ENCODE assay signal across 9 mouse cellular contexts in the genomic region with DNA sequence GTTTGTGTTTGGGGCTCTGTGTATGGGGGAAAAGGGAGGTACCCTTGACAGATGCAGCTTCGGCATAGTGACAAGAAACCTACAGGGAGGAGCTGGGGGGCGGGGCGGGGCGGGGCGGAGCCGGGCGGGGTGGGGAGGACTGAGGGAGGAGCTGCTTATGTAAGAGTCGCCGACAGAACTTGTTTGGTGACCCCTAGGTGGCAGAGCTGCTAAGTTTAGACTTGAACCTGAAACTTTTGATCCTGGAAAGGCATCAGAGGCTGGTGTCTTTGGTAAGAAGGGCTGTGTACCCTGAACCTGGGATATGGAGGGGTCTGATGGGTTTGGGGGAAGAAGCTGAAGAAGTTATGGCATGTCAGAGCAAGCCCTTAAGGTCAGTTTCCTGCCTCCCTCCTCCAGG. TPM values are rescaled to one million over a fixed set of nuclear protein-coding genes. Genes with fewer than 3 reads are reported as not detected.
DNase-seq lines count a peak whose midpoint lies in the region; ATAC-seq and TF ChIP-seq lines count a peak whose summit lies in the region.
"Had no signal": no experiment of that assay in that cellular context is flagged by ENCODE, and none has a peak within 500 bp of the region (broad histone marks: within the 10 kb centered on the region; RNA-seq: fewer than 3 reads in every experiment).

No protein-coding gene starts in this region.

- TF ChIP-seq EP300 in liver, postnatal 0 days (IDR thresholded peaks at IDR 0.05; ENCODE audit: low read depth), result no peak

- ATAC-seq in hindbrain, postnatal 0 days, result no peak
- ATAC-seq in hindbrain, embryonic 13.5 days (ENCODE audit: low FRiP score), result no peak
- peak; percentile 68 for ATAC-seq in intestine, embryonic 15.5 days
- peak; percentile 69 for ATAC-seq in liver, postnatal 0 days
- ATAC-seq in cerebellum, adult (ENCODE audit: insufficient number of reproducible peaks, low FRiP score, low TSS enrichment), result no peak

- no peak for DNase-seq in hindbrain, postnatal 0 days (ENCODE audit: low spot score)
- DNase-seq in c-Kit-positive CD71-positive TER-119-positive erythroid progenitor cells, embryonic 14.5 days (ENCODE audit: low spot score), result peak; percentile 71
- peak; percentile 83 for DNase-seq in liver, postnatal 0 days
- DNase-seq in thymus, postnatal 0 days (ENCODE audit: low spot score), result peak; percentile 85
- no peak for DNase-seq in cerebellum, postnatal 36 days

- no peaks in the 10 kb centered on the region for H3K36me3 ChIP-seq in hindbrain, postnatal 0 days (ENCODE audit: insufficient read depth, low read length)
- no peaks in the 10 kb centered on the region for H3K36me3 ChIP-seq in hindbrain, embryonic 13.5 days
- no peaks in the 10 kb centered on the region for H3K36me3 ChIP-seq in intestine, embryonic 15.5 days
- H3K36me3 ChIP-seq in liver, postnatal 0 days (replicated peaks; ENCODE audit: insufficient read depth, low read length), result no peaks in the 10 kb centered on the region
- H3K36me3 ChIP-seq: midbrain, embryonic 12.5 days had no signal

- H3K27me3 ChIP-seq in hindbrain, postnatal 0 days (ENCODE audit: insufficient read depth, low read length), result no peaks in the 10 kb centered on the region
- no peaks in the 10 kb centered on the region for H3K27me3 ChIP-seq in hindbrain, embryonic 13.5 days
- no peaks in the 10 kb centered on the region for H3K27me3 ChIP-seq in intestine, embryonic 15.5 days (replicated peaks)
- H3K27me3 ChIP-seq in liver, postnatal 0 days (ENCODE audit: insufficient read depth, low read length), result no peaks in the 10 kb centered on the region
- H3K27me3 ChIP-seq: midbrain, embryonic 12.5 days had no signal

- H3K9ac ChIP-seq in hindbrain, postnatal 0 days (replicated peaks; ENCODE audit: low read length), result no peak overlapping the region
- no peak overlapping the region for H3K9ac ChIP-seq in hindbrain, embryonic 13.5 days
- H3K9ac ChIP-seq in intestine, embryonic 15.5 days, result no peak overlapping the region
- H3K9ac ChIP-seq in liver, postnatal 0 days (replicated peaks), result no peak overlapping the region; the same call in 1 of the 2 replicates
- H3K9ac ChIP-seq: midbrain, embryonic 12.5 days had no signal

- H3K9me3 ChIP-seq in hindbrain, postnatal 0 days (ENCODE audit: low read length), result no peaks in the 10 kb centered on the region
- 0 out of 2 replicates have a peak, but pooled peaks cover 5% of the 10 kb centered on the region for H3K9me3 ChIP-seq in hindbrain, embryonic 13.5 days
- H3K9me3 ChIP-seq in intestine, embryonic 15.5 days, result no peaks in the 10 kb centered on the region
- no peaks in the 10 kb centered on the region for H3K9me3 ChIP-seq in liver, postnatal 0 days (ENCODE audit: low read length)
- H3K9me3 ChIP-seq: midbrain, embryonic 12.5 days had no signal

- no peak overlapping the region for H3K4me3 ChIP-seq in hindbrain, postnatal 0 days (ENCODE audit: low read length)
- H3K4me3 ChIP-seq in hindbrain, embryonic 13.5 days, result no peak overlapping the region
- H3K4me3 ChIP-seq in intestine, embryonic 15.5 days (replicated peaks), result no peak overlapping the region
- H3K4me3 ChIP-seq in liver, postnatal 0 days (ENCODE audit: low read depth, low read length), result no peak overlapping the region
- H3K4me3 ChIP-seq: midbrain, embryonic 12.5 days had no signal

- no peak overlapping the region for H3K27ac ChIP-seq in hindbrain, postnatal 0 days
- H3K27ac ChIP-seq in hindbrain, embryonic 13.5 days, result no peak overlapping the region
- no peak overlapping the region for H3K27ac ChIP-seq in intestine, embryonic 15.5 days
- H3K27ac ChIP-seq in liver, postnatal 0 days (ENCODE audit: low read depth), result 0 out of 2 replicates have a peak overlapping the region, but pooled peaks have one; percentile 19
- H3K27ac ChIP-seq: midbrain, embryonic 12.5 days had no signal

- H3K4me2 ChIP-seq in hindbrain, postnatal 0 days (ENCODE audit: low read depth, low read length), result no peak overlapping the region
- H3K4me2 ChIP-seq in hindbrain, embryonic 13.5 days, result no peak overlapping the region
- no peak overlapping the region for H3K4me2 ChIP-seq in intestine, embryonic 15.5 days (replicated peaks)
- H3K4me2 ChIP-seq in liver, postnatal 0 days (ENCODE audit: low read depth, low read length), result peak overlapping the region; percentile 23
- H3K4me2 ChIP-seq: midbrain, embryonic 12.5 days had no signal

- TF ChIP-seq CTCF in hindbrain, postnatal 0 days (IDR thresholded peaks at IDR 0.05; ENCODE audit: low read depth), result peak; percentile 26; the same call in 1 of the 2 replicates
- peak; percentile 63 for TF ChIP-seq CTCF in liver, postnatal 0 days (IDR thresholded peaks at IDR 0.05; ENCODE audit: low read depth)

- WGBS in hindbrain, postnatal 0 days, result 3% methylated on average over 9 of the region's 9 CpGs
- WGBS in hindbrain, embryonic 13.5 days, result 1% methylated on average over 9 of the region's 9 CpGs
- WGBS in intestine, embryonic 15.5 days, result 0% methylated on average over 9 of the region's 9 CpGs
- 1% methylated on average over 9 of the region's 9 CpGs for WGBS in liver, postnatal 0 days (ENCODE audit: insufficient replicate concordance)

- no peaks in the 10 kb centered on the region for H3K4me1 ChIP-seq in hindbrain, postnatal 0 days (ENCODE audit: insufficient read depth, low read length)
- H3K4me1 ChIP-seq in hindbrain, embryonic 13.5 days (replicated peaks), result 0 out of 2 replicates have a peak, but pooled peaks cover 3% of the 10 kb centered on the region
- peaks cover 5% of the 10 kb centered on the region; the same call in 1 of the 2 replicates for H3K4me1 ChIP-seq in intestine, embryonic 15.5 days (replicated peaks)
- H3K4me1 ChIP-seq in liver, postnatal 0 days (ENCODE audit: insufficient read depth), result peaks cover 19% of the 10 kb centered on the region

RNA-seq across cellular contexts. Expression of a gene that starts 9.7 kb away (rescaled TPM):
- total RNA-seq in hindbrain, postnatal 0 days (2014; rRNA removed), result 276 and 314 TPM in 2 replicates
- 437 and 441 TPM in 2 replicates for polyA plus RNA-seq in hindbrain, postnatal 0 days (2015; fragmentation: Nextera tagmentation; extraction: Ambion mirVana)
- 280 and 294 TPM in 2 replicates for polyA plus RNA-seq in hindbrain, embryonic 13.5 days (2015; fragmentation: Nextera tagmentation; extraction: Ambion mirVana)
- polyA plus RNA-seq in intestine, embryonic 15.5 days (2015; fragmentation: Nextera tagmentation; extraction: Ambion mirVana), result 287 and 295 TPM in 2 replicates
- polyA plus RNA-seq in liver, postnatal 0 days (2015; fragmentation: Nextera tagmentation; extraction: Ambion mirVana), result 101 and 104 TPM in 2 replicates
- 226 and 233 TPM in 2 replicates for polyA plus RNA-seq in thymus, postnatal 0 days (2015; fragmentation: Nextera tagmentation; extraction: Ambion mirVana)

RNA-seq across cellular contexts. Expression of a gene that starts 45.3 kb away (rescaled TPM):
- 125 and 142 TPM in 2 replicates for total RNA-seq in hindbrain, postnatal 0 days (2014; rRNA removed)
- 126 and 131 TPM in 2 replicates for polyA plus RNA-seq in hindbrain, postnatal 0 days (2015; fragmentation: Nextera tagmentation; extraction: Ambion mirVana)
- 129 TPM in 2 replicates for polyA plus RNA-seq in hindbrain, embryonic 13.5 days (2015; fragmentation: Nextera tagmentation; extraction: Ambion mirVana)
- 159 and 166 TPM in 2 replicates for polyA plus RNA-seq in intestine, embryonic 15.5 days (2015; fragmentation: Nextera tagmentation; extraction: Ambion mirVana)
- 82.4 and 88.9 TPM in 2 replicates for polyA plus RNA-seq in liver, postnatal 0 days (2015; fragmentation: Nextera tagmentation; extraction: Ambion mirVana)
- 85.6 and 89.6 TPM in 2 replicates for polyA plus RNA-seq in thymus, postnatal 0 days (2015; fragmentation: Nextera tagmentation; extraction: Ambion mirVana)

Comparison
In these comparisons a context has a peak if more than half of its experiments do, and no peak if none do; other contexts are left out.
1. ATAC-seq: peak in intestine, embryonic 15.5 days (single experiment) and liver, postnatal 0 days (single experiment); none in hindbrain, postnatal 0 days (single experiment), hindbrain, embryonic 13.5 days (single experiment) and cerebellum, adult (single experiment).
2. DNase-seq: peak in c-Kit-positive CD71-positive TER-119-positive erythroid progenitor cells, embryonic 14.5 days (single experiment), liver, postnatal 0 days (single experiment) and thymus, postnatal 0 days (single experiment); none in hindbrain, postnatal 0 days (single experiment) and cerebellum, postnatal 36 days (0 of 2).